Mouse (Mus musculus): ENCODE measurements around the gene Slc11a2.
"Not testable (repeated sequence)": the region's sequence is repeated elsewhere in the genome, so short reads cannot be mapped to it uniquely, and the experiment has no call there.

Gene Slc11a2

DNA sequence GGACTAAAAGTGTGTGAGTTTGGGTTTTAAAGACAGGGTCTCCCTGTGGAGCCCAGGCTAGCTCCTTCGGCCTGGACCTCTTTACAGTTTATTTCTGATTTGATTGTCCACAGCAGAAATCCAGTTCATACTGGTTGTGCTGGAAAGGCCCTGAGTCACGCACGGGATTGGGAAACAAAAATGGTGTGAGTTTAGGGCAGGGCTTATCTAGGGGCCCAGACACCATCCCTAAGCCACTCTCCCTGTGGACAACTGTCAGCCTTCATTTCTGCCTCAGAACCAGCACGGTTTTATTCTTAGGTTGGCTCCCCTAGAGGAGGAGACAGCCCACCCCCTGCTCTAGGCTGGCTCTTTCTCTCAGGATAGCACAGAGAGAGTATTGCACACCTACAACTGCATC is 8.4 kb upstream of the Slc11a2 start:
- no peak for DNase-seq

DNA sequence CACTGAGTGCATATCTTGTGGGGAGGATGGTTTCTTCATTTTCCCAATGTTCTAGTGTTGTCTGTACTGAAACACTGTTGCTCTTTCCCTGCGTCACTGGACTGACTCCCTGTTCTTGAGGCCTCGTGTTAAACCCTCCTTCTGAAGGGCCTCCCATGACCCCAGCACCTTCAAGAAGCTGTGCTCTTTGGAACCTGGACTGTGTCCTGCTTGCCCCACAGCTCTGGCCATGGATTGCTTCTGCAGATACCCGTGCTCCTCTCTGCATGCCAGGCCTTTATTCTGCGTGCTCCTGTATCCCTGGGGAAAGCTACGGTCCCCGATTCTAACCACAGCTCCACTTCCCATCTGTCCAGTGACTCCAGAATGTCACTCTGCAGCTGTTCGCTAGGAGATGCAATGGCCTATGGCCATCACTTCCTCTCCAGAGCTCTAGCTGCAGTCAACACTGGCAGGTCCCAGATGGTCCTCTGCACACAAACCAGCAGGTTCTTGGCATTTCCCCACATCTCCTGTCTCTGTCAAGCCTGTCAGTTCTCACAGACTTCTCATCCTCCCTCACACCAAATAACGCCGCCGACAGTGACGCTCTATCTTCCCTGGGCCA is 5.2 kb upstream of the Slc11a2 start:
- no peak for DNase-seq

- no peak for DNase-seq
Measured at GRCm38 (mm10) chr15:100428296-100428905, 3.5 kb upstream of the Slc11a2 start.

- no peak for DNase-seq
Measured at GRCm38 (mm10) chr15:100423916-100424315, 956 bp downstream of the Slc11a2 start.

- peak; percentile 96 for DNase-seq
Measured at GRCm38 (mm10) chr15:100422899-100423860, 1.7 kb downstream of the Slc11a2 start.

DNA sequence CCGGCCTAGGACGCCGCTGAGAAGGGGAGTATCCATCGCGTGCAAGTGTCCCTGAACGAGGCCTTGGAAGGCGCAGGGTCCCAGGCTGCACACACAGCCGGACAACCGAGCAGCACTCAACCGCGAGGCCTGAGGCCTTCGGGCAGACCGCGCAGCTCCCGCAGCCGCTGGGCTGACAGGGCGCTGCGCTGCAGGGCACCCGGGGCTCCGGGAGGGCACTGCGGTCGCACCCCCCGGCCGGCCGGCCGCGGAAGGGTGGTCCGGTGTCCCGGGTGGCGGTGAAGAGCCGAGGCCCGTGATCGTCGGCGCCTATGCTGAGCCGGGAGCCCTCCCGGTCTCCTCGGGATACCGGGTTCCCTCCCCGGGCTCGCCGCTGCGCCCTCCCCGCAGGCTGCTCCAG is 2.4 kb downstream of the Slc11a2 start:
- no peak for DNase-seq

DNA sequence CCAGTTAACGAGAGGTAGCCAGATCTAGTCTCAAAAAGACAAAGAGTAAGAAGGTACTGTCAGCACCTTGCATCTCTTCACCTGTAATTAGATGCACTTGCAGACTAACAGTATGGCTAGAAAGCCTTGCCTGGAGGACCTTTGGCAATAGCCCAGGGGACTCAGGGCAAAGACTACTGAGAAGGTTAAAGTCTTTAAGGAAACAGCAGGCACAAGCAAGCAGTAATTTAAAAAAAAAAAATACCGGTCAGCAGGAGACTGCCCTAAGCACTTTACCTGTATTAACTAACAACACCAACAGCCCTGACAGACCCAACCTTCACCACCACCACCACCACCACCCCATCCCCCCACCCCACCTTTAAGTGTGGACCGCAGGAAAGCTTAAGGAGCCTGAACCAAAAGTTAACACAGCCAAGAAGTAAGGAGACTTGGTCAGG is 3.1 kb downstream of the Slc11a2 start, which contains the start of gene Gm5475:
Gm5475 (plus strand) TSS at position 390 of the 440 bp plus-strand sequence.
- DNase-seq, result not testable (repeated sequence)

DNA sequence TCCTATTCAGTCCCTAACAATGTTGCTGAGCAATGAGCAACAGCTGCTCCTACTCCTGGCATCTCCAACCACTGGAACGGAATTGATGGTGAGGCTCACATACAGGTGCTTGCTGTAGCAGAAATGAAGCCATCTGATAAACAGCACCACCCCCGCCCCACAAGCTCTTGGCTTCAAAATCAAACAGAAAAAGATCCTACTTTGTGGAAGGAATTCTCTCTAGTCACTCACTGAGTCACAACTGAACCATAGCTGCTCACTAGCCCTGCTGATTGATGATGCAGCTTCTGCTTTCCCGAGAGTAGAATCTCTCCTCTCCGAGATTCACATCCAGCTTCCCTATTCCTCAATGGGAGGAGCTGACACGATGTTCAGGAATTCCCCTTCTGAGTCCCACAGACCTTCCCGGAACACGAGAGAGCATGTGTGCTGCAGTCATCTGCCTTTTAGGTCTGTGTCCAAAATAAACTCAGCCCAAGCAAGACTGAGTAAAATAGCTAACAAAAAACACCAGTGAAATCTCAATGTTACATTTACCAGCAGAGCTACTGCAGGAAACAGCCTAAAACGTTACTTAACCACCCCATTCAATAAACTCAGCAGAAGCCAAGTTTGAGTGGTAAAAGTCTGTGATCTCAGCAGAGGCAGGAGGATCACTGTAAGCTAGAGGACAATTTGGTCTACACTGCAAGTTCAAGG is 3.7 kb downstream of the Slc11a2 start:
- DNase-seq, result no peak

- no peak for DNase-seq
Measured at GRCm38 (mm10) chr15:100419901-100420745, 4.7 kb downstream of the Slc11a2 start.

DNA sequence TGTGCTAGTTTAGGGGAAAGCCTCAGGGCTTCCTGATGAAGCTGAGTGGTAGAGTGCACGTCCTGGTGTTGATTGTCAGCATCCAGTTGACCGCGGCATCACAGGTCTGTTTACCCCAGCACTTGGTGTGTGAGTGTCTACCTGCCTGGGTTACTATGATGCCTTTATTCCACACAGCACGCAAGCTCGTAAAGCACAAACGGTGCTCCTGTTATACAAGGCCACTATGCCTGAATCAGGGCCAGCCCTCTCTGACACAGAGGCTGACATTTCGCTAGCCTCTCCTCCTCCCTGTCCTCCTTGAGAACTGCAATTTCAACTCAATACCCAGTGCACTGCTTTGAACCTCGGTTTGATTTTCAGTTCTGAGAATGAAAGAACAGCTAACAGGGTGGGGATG is 5.6 kb downstream of the Slc11a2 start:
- no peak for DNase-seq

DNA sequence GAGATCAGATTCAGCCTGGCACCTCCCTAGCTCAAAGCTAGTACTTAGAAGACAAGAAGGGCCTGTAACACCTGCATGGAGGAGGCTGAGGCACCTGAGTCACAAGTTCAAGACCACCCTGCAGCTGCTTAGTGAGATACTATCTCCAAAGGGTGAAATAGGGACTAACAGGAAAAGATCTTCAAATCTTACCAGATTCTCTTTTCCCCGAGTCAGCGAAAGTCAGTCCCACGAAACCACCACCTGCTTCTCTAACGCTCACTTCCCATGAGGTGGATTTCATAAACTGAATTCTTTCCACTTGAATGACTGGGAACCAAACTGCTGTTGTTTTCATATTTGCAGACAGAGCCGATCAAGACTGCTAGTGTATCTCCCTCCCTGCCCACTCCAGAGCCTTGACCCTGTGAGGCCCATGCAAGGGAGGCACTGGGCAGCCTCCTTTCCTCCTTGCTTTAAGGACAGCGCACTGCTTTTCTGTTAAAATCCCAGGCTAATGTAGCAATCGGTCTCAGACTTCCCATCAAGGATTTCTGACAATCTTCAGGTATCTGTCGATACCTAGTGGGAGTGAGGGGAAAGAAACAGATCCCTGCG is 6.9 kb downstream of the Slc11a2 start:
- DNase-seq, result peak; percentile 30

DNA sequence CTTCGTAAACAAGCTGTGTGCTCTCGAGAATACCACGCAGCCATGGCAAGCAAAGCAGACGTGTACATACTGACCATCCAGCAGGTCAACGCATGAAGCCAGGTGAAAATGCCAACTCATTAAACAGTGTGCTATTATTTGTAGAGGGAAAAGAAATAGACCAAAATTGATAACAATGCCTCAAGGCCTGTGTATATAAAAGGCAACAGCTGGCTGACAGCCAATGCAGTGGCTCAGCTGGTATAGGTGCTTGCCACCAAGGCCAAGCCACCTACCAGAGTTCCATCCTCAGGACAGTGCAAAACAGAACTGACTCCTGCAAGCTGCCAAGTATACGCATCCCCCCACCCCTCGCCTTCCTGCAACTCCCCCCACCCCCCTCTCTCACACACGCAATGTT is 9.2 kb downstream of the Slc11a2 start:
- DNase-seq, result no peak

DNA sequence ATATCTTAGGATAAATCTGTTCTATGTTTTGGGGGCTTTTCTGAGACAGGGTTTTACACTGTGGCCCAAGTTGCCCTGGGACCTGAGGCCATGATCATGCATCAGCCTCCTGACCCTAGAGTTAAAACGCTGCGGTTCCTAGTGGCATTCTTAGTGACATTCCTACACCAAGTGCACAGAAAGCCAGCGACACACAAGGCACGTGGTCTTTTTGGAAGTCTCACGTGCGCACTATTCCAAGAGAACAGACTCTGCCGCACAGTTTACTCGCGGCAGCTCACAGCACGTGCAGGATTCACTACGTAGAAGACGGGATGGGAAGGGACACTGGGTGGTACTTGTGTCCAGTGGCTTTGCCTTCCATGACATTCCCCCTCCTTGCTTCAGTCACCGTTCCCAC is 9.9 kb downstream of the Slc11a2 start:
- DNase-seq, result no peak

DNA sequence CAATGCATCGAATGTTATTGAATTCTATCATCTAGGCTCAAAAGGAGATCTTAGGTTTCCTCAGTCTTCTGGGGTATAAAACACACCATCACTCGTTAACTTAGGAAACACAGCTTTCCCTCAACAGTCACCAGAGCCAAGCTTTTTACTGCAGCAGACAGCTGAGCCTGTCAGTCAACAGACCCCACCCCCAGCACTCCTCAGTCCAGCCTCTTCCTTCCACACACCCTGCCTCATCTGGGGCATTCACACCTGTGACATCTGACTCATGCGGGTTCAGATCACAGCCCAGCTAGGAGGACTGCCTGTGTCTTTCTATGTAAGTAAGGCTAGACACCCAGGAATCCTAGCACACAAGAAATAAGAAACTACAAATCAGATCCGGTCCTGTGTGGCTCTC is 10.9 kb downstream of the Slc11a2 start:
- DNase-seq, result peak; percentile 82

- no peak for DNase-seq
Measured at GRCm38 (mm10) chr15:100413306-100413705, 11.6 kb downstream of the Slc11a2 start.

GRCm38 (mm10) chr15:100411731-100412130 is 13.1 kb downstream of the Slc11a2 start:
- DNase-seq, result no peak

DNA sequence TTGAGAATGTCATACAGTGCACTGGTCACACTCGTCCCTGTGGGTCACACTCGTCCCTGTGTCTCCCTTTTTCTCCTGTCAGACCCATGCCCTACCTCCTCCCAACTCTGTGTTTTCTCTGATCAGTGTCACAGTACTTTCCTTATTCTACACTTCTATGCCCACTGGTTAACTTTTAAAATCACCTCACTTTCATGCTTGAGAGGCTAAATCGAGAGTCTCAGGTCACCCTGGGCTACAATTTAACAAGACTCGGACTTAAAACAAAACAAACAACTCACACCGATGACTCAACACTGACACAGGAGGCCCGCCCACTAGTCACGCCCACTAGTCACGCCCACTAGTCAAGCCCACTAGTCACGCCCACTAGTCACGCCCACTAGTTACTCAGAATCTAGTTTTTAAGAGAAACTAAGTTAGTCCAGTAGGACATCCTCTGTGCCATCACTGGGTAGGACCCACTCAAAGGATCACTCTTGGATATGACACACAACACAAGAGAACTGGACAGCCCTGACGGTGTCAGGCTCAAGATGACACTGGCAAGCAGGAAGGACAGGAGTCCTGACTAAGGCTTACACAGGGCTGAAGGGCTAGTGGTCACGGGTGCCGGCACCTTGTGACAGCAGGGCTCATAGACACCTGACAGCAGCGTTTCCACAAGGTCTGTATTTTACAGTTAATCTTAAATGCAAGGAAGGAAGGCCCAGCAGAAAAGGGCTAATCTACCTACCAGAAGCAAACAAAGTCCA is 13.8 kb downstream of the Slc11a2 start:
- DNase-seq, result no peak

GRCm38 (mm10) chr15:100406088-100406487 is 18.8 kb downstream of the Slc11a2 start:
- no peak for DNase-seq

DNA sequence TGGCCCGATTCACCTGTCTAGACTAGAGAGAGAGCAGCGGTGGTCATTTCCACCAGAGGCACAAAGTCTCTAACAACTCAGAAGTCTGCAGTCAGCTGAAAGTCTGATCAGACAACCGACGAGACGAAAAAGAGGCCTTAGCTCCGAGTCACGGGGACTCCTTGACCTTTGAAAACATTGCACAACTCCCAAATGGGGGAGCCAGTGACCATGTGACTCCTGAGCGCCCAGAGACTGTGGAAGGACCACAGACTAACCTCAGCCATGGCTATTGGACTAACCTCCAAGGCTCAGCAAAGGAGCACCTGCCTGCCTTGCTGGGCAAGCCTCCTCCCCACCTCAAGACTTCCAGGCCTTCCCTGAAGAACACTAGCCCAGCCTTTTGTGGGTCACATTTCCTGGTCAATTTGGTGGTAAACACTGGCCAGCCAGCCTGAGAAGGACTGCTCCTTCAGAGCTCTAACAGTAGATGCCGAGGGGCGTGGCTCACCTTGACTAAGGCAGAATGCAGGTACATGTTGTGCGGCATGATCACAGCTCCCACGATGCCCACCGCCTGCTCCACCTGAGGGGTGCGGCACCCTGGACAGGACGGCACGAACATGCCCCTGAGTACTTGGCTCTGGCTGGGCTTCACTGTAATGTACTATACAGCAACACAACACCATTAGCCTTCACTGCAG is 21.4 kb downstream of the Slc11a2 start:
- no peak for DNase-seq

DNA sequence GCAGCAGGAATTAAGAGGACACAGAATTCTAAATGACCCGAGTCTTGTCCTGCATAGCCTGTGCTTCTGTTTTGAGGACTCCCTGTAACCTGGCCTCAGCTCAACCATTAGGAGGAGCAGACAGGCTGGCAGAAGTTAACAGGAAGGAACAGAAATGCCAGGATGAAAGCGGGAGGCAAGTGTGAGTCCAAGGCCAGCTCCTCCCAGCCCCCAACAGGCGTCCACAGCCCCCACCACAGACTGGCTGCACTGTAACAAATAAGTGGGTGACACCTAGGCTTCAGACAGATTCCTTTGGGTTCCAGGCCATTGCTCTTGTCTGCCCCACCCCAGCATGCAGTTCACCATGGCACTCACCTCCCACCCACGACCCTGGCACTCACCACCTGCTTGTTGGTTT is 22.1 kb downstream of the Slc11a2 start:
- no peak for DNase-seq

All from thymus, postnatal 14 days (tissue).